Mouse (Mus musculus) heart, postnatal 10 days (tissue): ENCODE results near the gene Cyp3a59. TPM values are rescaled to one million over a fixed set of nuclear protein-coding genes. Genes with fewer than 3 reads are reported as not detected.
"Not testable (repeated sequence)": the region's sequence is repeated elsewhere in the genome, so short reads cannot be mapped to it uniquely, and the experiment has no call there.

Experiments used
- DNase-seq, 2 experiments: peaks; one replicate each; pipeline ENCODE4 v3.0.0; 2021
- intact Hi-C: fragments of 180-260 bp; cut with DNase I; formaldehyde crosslinking; loops from one replicate; pipeline ENCODE4 v1.15.1; 2025
- total RNA-seq, 2 experiments: library from RNA; stranded (reverse); gene quantifications; 2 replicates each; pipeline ENCODE4 v1.2.3; 2021

Cyp3a59 gene
- not detected for total RNA-seq

- DNase-seq, intact Hi-C loops: not testable (repeated sequence)
Measured at GRCm38 (mm10) chr5:146078945-146079344, at the start of gene Cyp3a59. Gene Cyp3a59, plus strand, starts transcription at chr5:146079257.

DNA sequence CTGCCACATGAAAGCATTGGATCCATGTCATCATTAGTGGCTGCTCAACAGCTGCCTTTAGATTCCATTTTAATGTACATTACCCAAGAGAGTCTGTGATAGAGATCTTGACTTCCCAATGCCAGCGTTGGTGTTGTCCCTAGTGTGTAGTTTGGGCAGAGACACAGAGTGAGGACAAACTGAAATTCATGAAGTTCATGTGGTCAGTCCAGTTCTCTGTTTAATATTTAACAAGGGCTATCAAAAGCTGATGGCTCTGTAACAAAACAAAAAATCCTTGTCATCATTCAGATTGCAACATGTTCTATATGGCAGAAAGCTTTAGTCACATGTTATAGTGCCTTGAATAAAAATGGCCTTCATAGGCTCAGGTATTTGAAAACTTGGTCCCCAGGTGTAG lies 9.0 kb upstream of the Cyp3a59 start:
- no peak for DNase-seq
- intact Hi-C loops, result no loop called here

GRCm38 (mm10) chr5:146147903-146148302 lies 68.8 kb downstream of the Cyp3a59 start:
- intact Hi-C loops, result loop anchor here (5.0 kb wide), 1 partner anchor 424 kb away; no protein-coding TSS in a partner anchor

DNA sequence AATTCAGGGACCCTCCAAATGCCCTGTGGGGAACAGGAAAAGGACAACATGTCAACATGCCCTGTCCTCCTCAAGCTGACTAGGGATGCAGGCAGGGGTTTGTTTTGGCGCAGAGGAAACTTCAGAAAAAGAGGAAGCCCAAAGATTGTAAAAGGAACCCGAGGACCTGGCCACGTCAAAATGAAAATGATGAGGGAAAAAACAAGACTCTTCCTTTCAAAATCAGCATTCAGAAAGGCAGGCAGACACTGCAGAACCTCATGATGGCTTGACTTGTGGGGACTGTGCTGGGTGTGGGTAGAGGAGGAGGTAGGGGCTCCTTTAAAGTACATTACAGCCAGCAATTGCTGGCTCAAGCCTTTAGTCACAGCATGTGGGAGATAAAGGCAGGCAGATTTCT lies 71.4 kb downstream of the Cyp3a59 start:
- no peak for DNase-seq
- intact Hi-C loops, result no loop called here

More at GRCm38 (mm10) chr5:146147903-146148302, 68.8 kb downstream of the Cyp3a59 start:
- no peak for DNase-seq

DNA sequence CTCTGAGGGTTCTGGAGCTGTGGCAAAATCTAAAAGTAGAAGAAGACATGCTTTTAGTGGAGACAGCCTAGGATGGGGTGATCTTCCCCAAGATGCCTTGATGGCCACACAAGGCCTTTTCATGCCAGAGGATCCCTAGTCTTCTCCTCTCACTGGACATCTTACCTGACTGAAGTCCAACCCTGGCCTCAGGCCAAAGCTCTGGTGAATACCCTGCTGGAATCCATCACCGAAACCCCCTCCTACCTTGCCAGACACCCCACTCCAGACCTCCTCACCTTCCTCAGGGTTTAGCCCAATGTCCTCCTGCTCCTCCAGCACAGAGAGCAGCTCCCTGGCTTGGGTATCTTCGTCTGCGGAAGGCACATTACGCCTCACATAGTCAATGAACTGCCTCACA lies 79.3 kb downstream of the Cyp3a59 start:
- DNase-seq, intact Hi-C loops: not testable (repeated sequence)

DNA sequence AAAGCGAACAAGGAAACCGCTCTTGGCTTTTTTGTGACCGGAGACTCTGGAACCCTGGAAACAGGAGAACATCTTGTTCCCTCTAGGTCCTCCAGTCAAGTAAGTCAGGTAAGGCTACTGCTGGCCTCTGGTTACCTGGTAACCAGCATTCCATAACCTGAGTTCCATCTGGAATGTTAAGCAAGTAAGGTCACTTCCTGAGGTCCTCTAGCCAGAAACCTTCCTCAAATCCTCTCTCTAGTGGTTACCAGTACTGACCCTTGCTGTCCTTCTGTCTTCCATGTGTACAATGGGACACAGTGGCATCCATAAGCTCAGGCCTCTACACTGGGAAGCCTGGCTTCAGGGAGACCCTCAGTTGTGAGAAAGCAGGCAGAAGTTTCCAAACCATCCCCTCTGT lies 81.4 kb downstream of the Cyp3a59 start, which contains the start of gene Gm5565:
Gene Gm5565 (minus strand): TSS at position 101 of the 400 bp plus-strand sequence.
- DNase-seq, intact Hi-C loops: not testable (repeated sequence)

Other genes with a start within 250 kb of the Cyp3a59 start
- gene Cyp3a11, start 199.3 kb upstream of the Cyp3a59 start, total RNA-seq, result not detected
- not detected for gene Cyp3a25, start 69.6 kb upstream of the Cyp3a59 start, total RNA-seq
- not detected for gene Gm5565, start 81.3 kb downstream of the Cyp3a59 start, total RNA-seq
- not detected for gene Gm6309, start 91.5 kb downstream of the Cyp3a59 start, total RNA-seq
- under 1 TPM in 1 of 2 experiments, not detected in 1; 0.45 TPM for gene 1700001J03Rik, start 106.0 kb downstream of the Cyp3a59 start, total RNA-seq
- 10 to 100 TPM; 40.3 to 44.8 TPM for gene Rnf6, start 142.3 kb downstream of the Cyp3a59 start, total RNA-seq
- 10 to 100 TPM; 21.6 to 26.7 TPM for gene Cdk8, start 152.0 kb downstream of the Cyp3a59 start, total RNA-seq